Mouse (Mus musculus) thymus, postnatal 25 days (tissue): Measurements from ENCODE around the gene Agap1.

Experiments
- DNase-seq: peaks from one replicate; pipeline ENCODE4 v3.0.0; 2022

Agap1 gene

DNA sequence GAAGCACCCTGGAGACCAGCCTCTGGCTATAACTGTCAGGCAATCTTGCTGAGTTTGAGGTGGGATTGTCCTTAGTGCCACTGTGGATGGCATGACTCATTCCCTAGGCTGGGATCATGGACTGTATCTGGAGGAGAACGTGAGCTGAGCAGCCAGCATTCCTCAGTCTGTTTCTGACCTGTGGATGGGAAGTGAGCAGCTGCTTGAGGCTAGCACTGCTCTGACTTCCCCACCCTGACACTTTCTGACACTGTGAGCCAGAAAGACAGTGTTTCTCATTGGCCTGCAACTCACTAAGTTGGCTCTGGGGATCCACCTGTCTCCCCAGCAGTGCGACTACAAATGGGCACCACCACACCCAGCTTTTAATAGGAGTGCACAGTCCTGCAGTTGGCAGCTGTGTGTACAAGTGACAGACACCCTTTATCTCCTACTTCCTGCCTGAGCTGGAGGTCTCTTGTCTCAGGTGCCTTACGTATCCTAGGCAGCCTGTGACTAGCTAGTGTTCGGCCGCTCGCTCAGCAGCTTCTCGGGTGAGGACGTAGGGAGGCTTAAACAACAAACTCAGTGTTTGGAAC is 55.2 kb downstream of the Agap1 start:
- DNase-seq, result no peak

DNA sequence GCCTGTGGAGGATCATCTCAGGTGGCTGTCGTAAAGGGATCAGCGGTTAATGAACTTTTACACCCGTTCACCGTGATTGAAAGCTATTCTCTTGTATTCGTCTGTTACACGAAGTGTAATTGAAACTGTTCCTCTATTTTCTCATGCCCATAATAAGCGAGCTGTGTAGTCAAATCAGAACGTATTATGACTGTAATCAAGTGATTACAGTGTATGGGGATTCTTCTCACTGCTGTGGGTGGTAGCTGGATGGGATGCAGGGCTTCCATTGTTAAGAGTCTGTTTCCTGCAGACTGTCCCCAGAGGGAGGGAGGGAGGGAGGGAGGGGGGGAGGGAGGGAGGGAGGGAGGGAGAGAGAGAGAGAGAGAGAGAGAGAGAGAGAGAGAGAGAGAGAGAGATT is 56.1 kb downstream of the Agap1 start:
- no peak for DNase-seq

DNA sequence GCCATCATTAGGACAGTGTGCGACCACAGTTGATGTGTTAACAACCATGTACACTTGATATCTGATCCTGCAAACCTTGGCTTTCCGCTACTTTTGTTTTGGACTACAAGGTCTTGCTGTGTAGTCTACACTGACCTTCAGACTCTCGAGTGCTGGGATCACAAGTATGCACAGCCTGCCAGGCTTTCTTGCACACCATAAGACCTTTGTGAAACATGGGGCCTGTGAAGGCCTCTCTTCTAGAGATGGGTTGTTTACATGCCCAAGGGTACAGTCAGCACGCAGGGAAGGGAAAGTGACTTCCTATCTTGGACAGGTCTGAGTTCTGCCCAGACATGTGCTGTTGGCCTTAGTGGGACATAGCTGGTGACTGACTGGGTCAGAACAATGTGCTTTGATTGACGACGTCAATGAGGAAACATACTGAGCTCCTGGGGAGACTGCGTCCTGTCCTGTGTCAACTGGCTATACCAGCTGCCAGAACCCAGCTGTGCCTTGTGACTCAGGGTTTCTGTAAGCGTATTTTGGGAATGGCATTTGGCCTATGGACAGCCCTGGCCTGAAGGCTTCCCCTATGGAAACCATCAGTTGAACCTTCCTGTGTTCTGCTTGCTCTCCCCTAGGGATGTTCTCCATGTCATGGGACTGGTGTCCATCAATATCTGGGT is 59.1 kb downstream of the Agap1 start:
- DNase-seq, result no peak

DNA sequence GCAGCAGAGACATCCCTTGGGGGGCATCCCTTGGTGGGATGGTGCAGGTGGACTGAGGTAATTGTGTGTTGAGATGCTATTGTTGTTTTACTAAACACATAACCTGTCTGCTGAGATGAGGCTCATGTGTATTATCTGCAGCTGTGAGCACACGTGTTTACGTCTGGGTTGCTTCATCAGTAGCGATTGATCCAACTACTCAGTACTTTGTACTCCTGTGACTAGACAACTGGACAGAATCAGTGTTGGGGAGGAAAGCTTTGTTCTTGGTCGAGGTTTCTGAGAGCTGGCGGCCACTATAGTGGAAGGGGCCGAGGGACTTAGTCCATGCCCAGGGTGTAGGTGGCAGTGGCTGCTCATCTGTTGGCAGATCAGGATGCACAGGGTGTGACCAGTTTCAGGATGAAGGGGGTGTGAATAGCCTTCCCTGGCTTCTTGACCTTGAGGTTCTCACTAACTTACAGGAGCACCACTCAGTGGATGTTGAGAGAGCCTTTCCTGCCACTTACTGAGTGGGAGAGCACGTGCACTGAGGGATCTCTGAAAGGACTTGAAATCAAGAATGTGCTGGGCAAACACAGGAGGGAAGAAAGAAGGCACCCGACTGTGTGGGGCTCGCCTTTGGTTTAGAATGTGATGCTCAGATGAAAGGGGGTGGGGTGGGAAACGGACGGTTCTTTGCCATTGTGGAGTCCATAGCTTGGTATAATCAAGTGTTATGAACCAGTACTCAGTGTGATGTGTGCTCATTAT is 61.4 kb downstream of the Agap1 start:
- no peak for DNase-seq

DNA sequence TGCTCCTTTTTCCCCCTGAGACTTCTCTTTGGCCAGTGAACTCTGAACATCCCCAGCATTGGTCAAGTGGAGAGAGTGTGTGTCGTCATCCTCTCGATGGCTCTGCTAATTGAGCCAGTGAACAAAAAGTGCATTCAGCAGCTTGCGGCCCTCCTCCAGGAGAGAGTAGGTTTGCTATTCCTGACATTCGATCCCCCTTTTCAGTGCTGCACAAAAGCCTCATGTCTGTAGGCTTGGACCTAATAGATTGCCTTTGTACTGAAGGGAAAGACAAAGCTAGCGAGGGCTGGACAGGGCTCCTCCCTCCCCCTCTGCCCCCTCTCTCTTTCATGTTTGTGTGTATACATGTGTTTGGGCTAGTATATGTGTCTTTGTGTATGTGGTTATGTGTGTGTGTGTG is 63.2 kb downstream of the Agap1 start:
- no peak for DNase-seq

DNA sequence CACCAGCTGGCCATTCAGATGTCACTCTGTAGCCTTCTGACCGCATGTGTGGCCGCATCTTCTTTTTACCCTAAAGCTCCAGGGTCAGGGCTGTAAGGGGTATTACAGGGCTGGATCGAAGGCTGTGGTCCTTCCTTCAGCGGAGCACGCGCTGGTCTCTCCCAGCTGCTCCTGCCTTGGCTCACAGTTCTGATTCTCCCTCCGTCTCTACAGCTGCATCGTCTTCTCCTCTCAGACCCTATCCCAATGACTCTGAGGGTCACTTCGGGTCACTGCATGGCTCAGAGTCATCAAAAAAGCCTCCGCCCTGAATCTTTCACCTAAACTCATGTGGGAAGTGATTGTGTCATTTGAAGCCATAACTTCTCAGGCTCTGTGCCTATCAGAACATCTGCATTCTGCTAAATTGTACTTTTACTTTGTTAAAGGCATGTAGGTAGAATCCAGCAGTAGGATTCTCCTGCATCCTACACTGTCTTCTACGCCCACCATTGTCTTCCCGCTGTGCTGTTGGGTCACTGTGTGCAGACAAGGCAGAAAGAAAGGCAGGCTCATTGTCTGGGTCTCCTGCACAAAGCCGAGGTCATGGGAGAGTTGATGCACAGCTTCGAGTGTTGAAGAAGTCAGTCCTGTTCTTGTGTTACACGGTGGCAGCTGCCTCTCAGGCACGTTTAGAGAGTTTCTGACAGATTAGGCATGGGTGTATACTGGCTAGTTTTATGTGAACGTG is 65.5 kb downstream of the Agap1 start:
- DNase-seq, result no peak

DNA sequence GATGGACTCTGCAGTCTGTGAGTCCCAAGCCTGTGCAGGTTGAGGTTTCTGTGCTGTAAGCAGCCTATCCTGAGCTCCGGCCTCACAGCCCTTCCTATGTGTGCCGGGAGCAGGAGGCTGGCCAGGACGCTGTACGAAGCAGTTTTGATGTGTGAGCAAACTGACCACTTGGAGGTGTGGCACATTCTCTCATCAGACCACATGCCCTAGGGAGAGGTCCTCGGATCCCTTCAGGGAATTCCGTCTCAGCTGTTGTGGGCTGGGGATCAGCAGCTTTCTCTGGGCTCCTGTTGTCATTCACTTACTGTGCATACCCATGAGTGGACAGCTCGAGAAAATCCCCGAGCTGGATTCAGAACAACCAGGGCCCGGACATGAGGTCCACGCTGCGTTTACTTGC is 66.8 kb downstream of the Agap1 start:
- DNase-seq, result no peak

DNA sequence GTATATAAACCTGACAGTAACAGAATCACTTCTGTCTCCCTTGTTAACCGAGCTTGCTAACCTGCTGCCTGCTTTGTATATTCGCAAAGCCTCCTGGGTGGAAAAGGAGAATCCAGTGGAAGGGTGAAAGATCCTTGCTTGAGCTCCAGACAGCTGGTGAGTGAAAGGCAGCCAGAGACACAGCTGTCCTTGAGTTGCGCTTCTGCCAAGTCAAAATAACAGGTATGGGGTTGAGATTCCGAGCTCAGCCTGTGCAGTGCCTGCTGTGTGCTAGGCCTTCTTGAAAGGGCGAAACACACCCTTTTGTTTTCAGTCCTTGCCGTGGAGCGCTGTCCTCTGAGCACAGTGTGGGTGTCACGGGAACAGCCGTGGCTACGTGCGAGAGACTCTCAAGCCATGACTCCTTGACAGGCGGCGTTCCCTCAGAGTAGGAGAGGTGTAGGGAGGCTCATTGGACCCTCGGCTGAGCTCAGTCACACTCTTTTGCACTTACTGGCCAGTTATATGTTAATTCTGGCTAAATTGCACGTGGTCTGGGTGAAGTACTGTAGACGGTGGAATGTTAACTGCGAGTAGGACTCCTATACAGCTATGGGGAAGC is 67.4 kb downstream of the Agap1 start:
- no peak for DNase-seq

DNA sequence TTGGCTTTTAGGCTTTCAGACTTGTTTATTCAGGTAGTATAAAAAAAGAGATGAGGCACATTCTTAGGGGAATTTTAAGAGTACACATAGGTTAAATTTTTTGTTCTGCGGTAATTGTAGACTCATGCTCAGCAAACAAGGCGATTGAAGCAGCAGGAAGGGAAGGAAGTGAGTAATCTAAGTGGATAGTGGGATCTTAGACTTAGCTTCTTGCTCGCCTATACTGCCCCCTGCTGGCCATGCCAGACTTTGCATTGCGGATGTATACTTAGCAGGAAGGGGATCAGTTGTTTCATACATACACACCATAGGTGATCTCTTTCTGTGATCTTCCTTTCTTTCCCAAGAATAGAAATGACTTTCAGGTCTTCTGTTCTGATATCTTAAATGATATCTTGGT is 69.8 kb downstream of the Agap1 start:
- peak; percentile 72 for DNase-seq

DNA sequence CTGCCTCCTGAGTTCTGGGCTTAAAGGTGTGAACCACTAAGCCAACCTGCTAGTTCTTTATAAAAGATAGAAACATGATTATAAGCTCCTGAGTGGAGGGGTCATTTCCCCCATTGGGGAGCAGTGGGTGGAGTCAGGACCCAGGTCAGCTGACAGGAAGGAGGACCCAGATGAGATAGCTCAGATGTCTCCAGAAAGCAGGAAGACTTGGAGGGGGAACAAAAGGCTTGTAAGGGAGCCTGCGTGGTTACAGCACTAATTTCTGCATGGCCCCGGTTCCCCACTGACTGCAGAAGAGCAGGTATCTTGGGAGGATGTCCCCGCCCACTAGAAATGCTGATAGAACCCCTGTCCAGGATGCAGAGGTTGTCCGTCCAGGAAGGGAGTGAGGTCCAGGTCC is 70.4 kb downstream of the Agap1 start:
- no peak for DNase-seq

DNA sequence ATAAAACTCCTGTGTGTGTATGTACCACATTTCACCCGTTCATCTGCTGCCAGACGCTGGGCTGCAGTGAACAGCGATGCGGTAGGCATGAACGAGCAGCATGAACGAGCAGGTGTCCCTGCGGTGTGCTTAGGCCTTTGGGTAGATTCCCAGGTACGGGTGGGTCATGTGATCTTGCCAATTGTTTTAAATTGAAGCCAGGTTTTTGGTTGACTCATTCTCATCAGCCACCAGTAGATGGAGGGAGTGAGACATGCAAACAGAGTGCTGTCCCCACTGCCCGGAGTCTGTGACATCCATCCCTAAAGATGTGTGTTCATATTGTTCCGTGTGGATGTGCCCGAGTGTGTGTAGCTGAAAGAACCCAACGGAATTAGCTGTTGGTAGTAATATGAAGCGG is 71.2 kb downstream of the Agap1 start:
- no peak for DNase-seq

DNA sequence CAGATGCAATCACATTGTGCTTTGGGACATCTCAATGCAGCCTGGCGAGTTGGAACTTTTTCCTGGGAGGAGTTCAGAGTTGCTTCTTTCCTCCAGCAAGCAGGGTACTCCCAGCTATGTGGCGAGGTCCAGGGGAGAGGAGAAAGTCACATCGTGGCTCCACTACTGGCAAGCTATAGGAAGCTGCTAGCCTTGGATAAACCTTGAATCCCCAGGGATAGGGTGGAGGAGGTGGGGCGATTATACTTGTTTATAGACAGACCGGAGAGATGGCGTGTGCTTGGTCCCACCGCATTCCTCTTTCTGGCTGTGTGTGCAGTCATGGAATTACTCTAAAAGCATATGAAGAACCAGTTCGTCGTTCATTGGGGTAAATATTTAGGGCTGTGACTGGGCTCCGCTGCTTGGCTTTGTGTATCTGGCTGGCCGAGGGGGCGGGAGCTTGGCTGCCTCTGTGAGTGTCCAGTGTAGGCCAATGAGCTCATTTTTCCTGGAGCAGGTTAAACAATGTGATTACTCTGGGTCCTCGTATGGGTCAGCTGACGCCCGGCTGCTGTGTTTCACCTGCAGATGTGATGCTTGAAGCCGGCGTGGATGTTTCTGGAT is 74.2 kb downstream of the Agap1 start:
- no peak for DNase-seq

DNA sequence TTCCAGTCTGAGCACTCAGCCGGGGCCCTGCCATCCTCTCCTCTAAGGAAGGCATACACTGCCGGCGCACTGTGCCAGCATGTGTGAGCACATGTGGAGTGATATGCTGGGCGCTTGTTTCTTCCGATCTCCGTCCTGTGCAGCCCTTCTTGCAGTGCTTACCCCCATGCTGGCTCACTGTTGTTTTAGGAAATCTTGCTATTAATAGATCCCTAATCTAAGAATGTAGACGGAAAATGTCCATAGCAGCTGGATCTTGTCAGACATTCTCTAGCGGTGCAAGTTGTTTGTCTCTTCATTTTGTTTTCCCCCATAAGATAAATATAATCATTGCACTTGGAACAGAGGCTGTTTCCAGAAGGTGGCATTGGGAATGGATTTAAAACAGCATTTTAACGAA is 79.1 kb downstream of the Agap1 start:
- DNase-seq, result no peak

DNA sequence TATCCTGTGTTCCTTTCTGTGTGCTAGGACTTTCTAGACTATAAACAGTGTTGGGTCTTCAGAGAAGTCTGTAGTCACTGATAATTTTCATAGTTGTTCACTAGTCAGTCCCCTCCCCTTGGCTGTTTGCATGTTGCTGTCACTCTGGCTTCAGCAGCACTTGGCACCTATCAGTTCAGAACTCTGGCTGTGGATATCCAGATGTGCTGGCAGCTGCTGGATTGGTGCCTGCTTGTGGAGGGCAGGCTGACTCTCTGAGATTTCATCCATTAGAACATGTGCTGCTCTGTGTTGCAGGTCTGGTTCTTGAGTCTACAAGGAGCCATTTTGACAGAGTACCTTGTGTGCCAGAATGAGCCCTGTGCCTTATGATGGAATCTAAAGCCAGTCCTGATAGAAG is 80.6 kb downstream of the Agap1 start:
- no peak for DNase-seq

DNA sequence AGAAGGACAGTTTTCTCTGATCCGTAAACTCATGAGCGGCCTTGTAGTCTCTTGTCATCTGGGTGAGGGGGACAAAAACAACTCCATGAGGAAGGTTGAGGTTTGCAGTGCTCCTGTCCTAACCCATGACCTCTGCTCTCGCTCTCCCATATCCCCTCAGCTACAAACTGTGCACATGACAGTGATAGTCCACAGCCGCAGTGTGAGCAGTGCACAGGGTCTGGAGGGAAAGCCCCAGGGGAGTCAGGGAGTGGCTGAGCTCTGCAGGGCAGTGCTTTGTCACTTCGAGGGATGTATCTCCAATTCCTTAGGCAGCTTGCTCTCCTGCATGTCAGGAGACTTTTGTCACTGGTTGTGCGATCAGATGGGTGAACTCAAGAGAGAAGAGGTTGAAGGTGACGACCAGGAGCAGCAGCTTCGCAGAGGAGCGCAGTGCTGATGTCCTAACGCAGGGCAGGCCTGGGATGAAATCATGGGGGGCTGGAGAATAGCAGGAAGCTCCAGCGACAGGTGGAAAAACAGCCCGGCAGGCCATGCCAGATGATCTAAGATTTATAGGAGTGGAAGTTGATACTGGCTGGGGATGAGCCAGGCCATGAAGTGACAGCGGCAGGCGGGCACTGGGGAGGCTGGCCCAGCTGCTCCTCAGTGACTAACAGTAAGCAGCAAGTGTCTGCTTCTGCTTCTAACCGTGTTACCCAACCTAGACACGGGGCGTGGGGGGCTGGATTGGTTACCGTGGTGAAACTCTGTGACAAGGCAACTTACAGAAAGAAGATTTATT is 83.7 kb downstream of the Agap1 start:
- DNase-seq, result no peak

DNA sequence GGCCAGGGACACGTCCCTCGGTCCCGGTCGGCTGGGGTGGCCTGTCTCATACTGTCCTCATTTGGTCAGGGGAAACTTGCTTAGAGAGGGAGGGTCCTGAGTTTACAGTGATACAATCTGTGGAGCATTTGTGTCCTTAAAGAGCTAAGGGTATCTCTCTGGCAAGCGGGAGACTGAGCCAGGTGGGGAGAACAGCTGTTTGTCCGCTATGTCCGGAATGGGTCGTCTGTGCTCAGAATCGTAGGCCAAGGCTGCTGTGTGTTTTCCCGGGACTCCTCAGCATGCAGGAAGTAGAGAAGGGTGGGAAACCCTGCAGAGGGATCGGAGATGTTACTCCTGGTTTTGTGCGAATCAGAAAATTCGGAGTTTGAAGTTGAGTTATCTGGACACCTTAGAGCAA is 84.5 kb downstream of the Agap1 start:
- no peak for DNase-seq

DNA sequence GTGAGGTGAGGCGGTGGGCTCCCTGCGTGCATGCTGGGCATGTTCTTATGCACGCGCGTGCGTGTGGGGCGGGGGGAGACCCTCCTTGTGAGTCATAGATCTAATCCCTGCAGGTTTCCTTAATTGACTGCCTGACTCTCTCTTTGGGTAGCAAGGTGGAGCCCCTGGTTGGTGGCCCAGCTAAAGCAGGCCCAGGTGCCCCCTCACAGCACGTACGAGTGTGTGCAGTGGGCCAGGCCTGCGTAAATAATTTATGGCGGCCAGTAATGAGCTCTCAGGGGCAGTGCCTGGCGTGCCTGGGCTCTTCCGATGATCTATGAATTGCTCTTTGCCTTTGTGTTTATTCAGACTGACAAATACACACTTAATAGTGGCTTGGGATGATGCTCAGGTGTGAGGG is 86.5 kb downstream of the Agap1 start:
- DNase-seq, result no peak

DNA sequence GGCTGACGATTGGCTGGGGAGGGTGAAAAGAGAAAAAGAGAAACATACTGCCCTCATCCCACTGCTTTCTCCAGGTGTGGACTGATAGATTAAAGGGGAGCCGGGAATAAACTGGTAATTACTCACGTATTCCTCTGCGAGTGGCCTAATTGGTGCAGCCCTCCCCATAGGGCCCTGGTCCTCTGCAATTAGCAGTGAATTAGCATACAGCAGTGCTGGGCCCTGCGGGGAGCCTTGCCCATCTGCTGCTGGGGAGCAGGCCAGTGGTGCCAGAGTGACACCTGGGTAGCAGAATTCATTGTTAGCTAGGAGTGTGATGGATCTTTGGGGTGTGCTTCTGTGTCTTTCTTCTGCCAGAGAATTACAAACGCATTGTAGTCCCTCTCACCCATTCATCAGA is 87.9 kb downstream of the Agap1 start:
- no peak for DNase-seq

DNA sequence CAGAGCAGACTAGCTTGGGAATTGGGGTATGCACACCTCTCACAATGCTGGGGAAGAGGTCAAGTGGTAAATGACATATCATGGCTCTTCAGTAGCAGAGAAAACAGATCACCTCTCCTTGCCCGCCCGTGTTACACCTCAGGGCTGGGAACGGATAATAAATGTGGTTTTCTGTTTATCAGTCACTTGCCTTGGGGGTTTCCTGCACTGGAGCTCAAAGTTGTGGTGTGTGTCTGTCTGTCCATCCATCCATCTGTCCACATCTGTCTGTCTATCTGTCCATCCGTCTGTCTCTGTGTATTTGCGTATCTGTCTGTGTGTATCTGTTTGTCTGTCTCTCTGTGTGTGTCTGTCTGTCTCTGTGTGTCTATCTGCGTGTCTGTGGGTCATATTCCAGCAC is 88.7 kb downstream of the Agap1 start:
- no peak for DNase-seq

DNA sequence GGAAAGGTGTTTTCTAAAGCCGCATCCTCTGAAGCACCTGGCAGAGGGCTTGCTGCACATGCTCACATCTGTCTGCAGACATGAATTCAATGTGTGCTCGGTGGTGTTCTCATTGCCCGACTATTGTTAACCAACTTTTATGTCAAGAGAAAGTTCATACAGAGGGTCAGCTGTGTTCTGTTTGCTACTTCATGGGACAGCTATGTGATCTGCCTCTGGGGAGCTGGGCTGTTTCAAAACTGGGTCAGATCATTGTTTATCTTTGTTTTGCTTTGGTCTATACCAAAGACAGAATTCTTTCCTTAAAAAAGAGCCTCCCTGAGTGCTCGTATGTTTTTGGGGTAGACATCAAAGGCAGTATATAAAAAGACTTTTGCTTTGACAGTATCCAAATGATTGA is 89.5 kb downstream of the Agap1 start:
- DNase-seq, result no peak

DNA sequence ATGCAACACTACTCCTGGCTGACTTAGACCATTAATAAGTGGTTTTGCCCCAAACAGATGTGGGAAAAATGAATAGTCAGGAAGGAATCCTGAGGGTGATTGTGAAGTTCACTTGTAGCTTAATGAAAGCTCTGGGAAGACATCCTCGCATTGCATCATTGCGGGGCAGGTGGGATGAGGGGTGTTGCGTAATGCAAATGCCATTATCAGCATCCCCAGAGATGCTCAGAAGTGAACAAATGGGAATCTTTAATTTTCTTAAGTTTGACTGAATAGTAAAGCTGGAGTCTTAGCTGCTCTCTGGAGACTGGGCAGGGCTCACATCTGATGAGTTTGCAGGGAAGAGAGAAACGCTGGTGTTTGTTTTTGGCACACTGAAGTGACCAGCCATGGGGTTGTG is 90.5 kb downstream of the Agap1 start:
- DNase-seq, result no peak
